Mouse (Mus musculus) macrophage (primary cell): ENCODE data around the gene Tmem86b. TPM values are rescaled to one million over a fixed set of nuclear protein-coding genes. Genes with fewer than 3 reads are reported as not detected.
"Not testable (repeated sequence)": the region's sequence is repeated elsewhere in the genome, so short reads cannot be mapped to it uniquely, and the experiment has no call there.

ENCODE experiments used
- H3K27ac ChIP-seq: fragments of 350-480 bp; formaldehyde crosslinking; 2 replicates; pipeline ENCODE4 v1.9.0; 2021
- H3K36me3 ChIP-seq: fragments of 350-480 bp; formaldehyde crosslinking; 2 replicates; pipeline ENCODE4 v1.9.0; 2021; ENCODE audit errors: inconsistent target
- H3K4me3 ChIP-seq: fragments of 350-480 bp; formaldehyde crosslinking; 2 replicates; pipeline ENCODE4 v1.9.0; 2021; ENCODE audit errors: inconsistent target
- H3K79me2 ChIP-seq: fragments of 350-480 bp; formaldehyde crosslinking; 2 replicates; pipeline ENCODE4 v1.9.0; 2021; ENCODE audit errors: inconsistent target
- WGBS: methylation state at CpG from one replicate; pipeline ENCODE4 v1.1.7; 2026; ENCODE audit warnings: inconsistent platforms; ENCODE audit not compliant: missing documents; 5-methylcytosine and 5-hydroxymethylcytosine counted together
- polyA plus RNA-seq: library from polyadenylated mRNA; stranded (reverse); fragments of 250-400 nt; gene quantifications from 3 replicates; pipeline ENCODE4 v1.2.4, GENCODE M21; 2018; ENCODE audit warnings: inconsistent platforms

Gene Tmem86b
- polyA plus RNA-seq, 1 experiment from 2014 or later, result 1.4 TPM

- not testable (repeated sequence) for H3K36me3 ChIP-seq, H3K4me3 ChIP-seq, H3K79me2 ChIP-seq, H3K27ac ChIP-seq
- 36% methylated on average over 3 of the region's 3 CpGs for WGBS
These were observed 49.7 kb downstream of the Tmem86b start for GRCm38 (mm10) chr7:4581481-4581880.

Other genes with a start within 250 kb of the Tmem86b start
- gene Gp6, start 233.7 kb downstream of the Tmem86b start, polyA plus RNA-seq, result 0.06 to 0.14 TPM in 2 of 3 replicates, not detected in the other
- 6.4 to 17.7 TPM (median 7.5 TPM) in 3 replicates for gene Rdh13, start 185.8 kb downstream of the Tmem86b start, polyA plus RNA-seq
- gene Eps8l1, start 170.7 kb downstream of the Tmem86b start, polyA plus RNA-seq, result 0.30 to 3.9 TPM (median 3.1 TPM) in 3 replicates
- 102 to 126 TPM (median 108 TPM) in 3 replicates for gene Ppp1r12c, start 129.7 kb downstream of the Tmem86b start, polyA plus RNA-seq
- 2.4 to 3.6 TPM (median 3.2 TPM) in 3 replicates for gene Tnnt1, start 115.0 kb downstream of the Tmem86b start, polyA plus RNA-seq
- 0.57 to 2.9 TPM (median 2.8 TPM) in 3 replicates for gene Tnni3, start 107.2 kb downstream of the Tmem86b start, polyA plus RNA-seq
- gene Dnaaf3, start 99.0 kb downstream of the Tmem86b start, polyA plus RNA-seq, result 2.2 to 5.6 TPM (median 2.3 TPM) in 3 replicates
- not detected in 3 replicates for gene Syt5, start 83.9 kb downstream of the Tmem86b start, polyA plus RNA-seq
- not detected in 3 replicates for gene Ptprh, start 27.4 kb downstream of the Tmem86b start, polyA plus RNA-seq
- gene Ppp6r1, start 27.6 kb upstream of the Tmem86b start, polyA plus RNA-seq, result 68.2 to 77.4 TPM (median 74.2 TPM) in 3 replicates
- gene Hspbp1, start 53.6 kb upstream of the Tmem86b start, polyA plus RNA-seq, result 13.6 to 44.2 TPM (median 27.9 TPM) in 3 replicates
- gene Brsk1, start 59.2 kb upstream of the Tmem86b start, polyA plus RNA-seq, result 0.07 TPM in 1 of 3 replicates, not detected in the others
- gene Tmem150b, start 93.8 kb upstream of the Tmem86b start, polyA plus RNA-seq, result 1.2 to 4.1 TPM (median 2.5 TPM) in 3 replicates
- gene Kmt5c, start 108.7 kb upstream of the Tmem86b start, polyA plus RNA-seq, result 13.0 to 41.3 TPM (median 19.4 TPM) in 3 replicates
- 1.3 TPM in 1 of 3 replicates, not detected in the others for gene Cox6b2, start 121.7 kb upstream of the Tmem86b start, polyA plus RNA-seq
- not detected in 3 replicates for gene Fam71e2, start 139.9 kb upstream of the Tmem86b start, polyA plus RNA-seq
- not detected in 3 replicates for gene Il11, start 151.4 kb upstream of the Tmem86b start, polyA plus RNA-seq
- gene Tmem190, start 151.5 kb upstream of the Tmem86b start, polyA plus RNA-seq, result not detected in 3 replicates
- 0.67 to 1.6 TPM (median 0.70 TPM) in 3 replicates for gene Tmem238, start 158.2 kb upstream of the Tmem86b start, polyA plus RNA-seq
- gene Rpl28, start 161.5 kb upstream of the Tmem86b start, polyA plus RNA-seq, result 395 to 534 TPM (median 483 TPM) in 3 replicates
- gene Ube2s, start 181.2 kb upstream of the Tmem86b start, polyA plus RNA-seq, result 69.0 to 174 TPM (median 124 TPM) in 3 replicates
- gene Shisa7, start 213.3 kb upstream of the Tmem86b start, polyA plus RNA-seq, result not detected in 3 replicates
- 6.2 to 11.2 TPM (median 10.2 TPM) in 3 replicates for gene Isoc2b, start 238.8 kb upstream of the Tmem86b start, polyA plus RNA-seq
- gene Isoc2a, start 245.7 kb upstream of the Tmem86b start, polyA plus RNA-seq, result 9.6 to 13.3 TPM (median 13.0 TPM) in 3 replicates